Mouse (Mus musculus): ENCODE measurements around the gene Gm49711.

DNA sequence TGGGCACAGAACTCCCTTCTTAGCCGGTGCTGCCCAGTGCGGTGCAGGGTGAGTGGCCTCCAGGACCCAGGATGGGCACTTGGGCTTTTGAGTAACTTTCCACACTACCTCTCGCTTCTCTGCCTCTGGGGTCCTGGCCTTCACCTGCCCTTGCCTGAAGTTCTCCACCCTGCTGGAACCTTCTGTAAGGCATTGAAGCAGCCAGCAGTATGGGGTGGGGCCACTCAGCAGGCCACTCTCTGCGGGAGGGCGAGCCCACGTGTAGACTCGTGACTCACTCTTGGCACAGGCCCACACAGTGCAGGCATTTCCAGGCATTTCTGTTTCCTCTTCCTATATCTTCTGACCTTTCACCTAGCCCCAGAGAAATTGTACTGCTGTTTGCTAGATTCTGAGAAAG lies 18.7 kb upstream of the Gm49711 start:
- TF ChIP-seq POLR2A (IDR thresholded peaks at IDR 0.05; ENCODE audit: low read depth, low read length) (no peak), CTCF (IDR thresholded peaks at IDR 0.05; ENCODE audit: extremely low read depth, insufficient read depth, insufficient read length, insufficient replicate concordance) (no peak)

Measured in spleen, adult 2 months (tissue).